Mouse (Mus musculus): Measurements from ENCODE around the gene Paox. TPM values are rescaled to one million over a fixed set of nuclear protein-coding genes. Genes with fewer than 3 reads are reported as not detected.

Paox gene
- total RNA-seq (2023), result 10 to 100 TPM in 1 of 2 experiments, 1 to 10 TPM in 1; 7.2 to 13.3 TPM

DNA sequence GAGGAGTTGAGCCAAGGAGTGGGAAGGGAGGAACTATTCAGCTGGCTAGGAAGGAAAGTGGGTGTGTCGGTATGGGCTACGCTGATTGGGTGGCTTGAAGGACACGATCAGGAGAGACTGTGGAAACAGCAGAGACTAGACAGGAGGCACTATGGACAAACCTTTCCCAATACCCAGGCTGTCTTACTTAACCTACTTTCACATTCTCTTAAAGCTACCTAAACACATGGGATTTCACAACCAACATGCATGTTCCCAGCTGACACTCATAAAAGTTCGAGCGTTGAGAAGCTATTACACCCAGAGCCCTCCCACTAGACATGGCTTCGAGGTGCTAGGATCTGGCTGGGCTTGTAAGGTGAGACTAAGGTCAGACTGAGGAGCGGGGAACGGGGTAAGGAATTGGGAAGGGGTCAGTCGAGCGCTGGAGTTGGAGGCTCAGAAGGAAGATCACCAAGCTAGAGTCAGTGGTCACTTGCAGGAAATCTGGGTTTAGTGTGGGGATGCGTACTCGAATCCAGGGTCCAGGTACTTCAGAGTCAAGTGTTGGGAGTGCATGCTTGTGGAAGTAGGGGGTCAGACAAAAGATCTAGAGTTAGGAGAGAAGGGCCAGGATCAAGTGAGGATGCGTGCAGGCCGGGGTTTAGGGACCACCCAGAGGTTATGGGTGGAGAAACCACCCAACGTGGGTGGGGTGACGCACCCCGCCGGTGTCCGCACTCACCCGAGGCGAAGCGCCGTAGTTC is at the start of gene Paox:
Gene Paox, plus strand, starts transcription at position 217 of the 746 bp plus-strand sequence.

GRCm38 (mm10) chr7:140082242-140082678 is 33.3 kb upstream of the Paox start, which contains the start of gene Caly:
TSS of gene Caly (minus strand) at chr7:140082548.

GRCm38 (mm10) chr7:140092924-140093528 is 22.6 kb upstream of the Paox start, which contains the start of gene Prap1:
TSS of gene Prap1 (plus strand) at chr7:140093395.

GRCm38 (mm10) chr7:140101993-140102860 is 13.4 kb upstream of the Paox start, which contains the start of gene Fuom:
TSS of gene Fuom (minus strand) at chr7:140102441.

DNA sequence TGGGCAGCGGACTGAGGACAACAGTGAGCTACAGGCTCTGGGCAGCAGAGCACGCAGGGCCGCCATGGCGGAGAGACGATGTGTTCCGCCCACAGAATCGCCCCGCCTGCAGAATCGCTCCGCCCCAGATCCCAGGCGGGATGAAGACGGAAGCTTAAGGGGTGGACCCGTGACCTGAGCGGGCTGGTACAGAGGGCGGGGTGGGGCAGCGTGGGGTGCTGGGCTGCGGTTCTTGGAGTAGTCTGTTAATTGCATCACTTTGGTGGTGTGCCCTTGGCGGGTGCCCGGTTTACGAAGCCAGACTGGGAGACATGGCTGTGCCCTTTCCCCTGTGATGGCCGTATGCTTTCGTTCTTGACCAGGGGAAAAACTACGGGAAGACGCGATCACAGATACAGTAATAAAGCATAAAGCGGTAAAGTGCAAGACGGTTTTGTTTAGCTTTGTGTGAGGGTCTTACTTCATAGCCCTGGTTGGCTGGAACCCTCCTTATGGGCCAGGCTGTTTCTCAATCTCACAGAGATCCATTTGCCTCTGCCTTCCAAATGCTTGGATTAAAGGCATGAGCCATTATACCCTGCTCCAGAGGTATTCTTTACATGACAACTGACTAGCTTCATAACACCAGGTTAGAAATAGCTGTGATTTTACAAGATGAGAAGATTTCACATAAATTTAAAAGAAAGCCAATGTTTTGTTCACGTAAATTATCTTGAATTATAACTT is 893 bp downstream of the Paox start, which contains the start of gene Echs1:
Gene Echs1, minus strand, starts transcription at position 148 of the 726 bp plus-strand sequence.

DNA sequence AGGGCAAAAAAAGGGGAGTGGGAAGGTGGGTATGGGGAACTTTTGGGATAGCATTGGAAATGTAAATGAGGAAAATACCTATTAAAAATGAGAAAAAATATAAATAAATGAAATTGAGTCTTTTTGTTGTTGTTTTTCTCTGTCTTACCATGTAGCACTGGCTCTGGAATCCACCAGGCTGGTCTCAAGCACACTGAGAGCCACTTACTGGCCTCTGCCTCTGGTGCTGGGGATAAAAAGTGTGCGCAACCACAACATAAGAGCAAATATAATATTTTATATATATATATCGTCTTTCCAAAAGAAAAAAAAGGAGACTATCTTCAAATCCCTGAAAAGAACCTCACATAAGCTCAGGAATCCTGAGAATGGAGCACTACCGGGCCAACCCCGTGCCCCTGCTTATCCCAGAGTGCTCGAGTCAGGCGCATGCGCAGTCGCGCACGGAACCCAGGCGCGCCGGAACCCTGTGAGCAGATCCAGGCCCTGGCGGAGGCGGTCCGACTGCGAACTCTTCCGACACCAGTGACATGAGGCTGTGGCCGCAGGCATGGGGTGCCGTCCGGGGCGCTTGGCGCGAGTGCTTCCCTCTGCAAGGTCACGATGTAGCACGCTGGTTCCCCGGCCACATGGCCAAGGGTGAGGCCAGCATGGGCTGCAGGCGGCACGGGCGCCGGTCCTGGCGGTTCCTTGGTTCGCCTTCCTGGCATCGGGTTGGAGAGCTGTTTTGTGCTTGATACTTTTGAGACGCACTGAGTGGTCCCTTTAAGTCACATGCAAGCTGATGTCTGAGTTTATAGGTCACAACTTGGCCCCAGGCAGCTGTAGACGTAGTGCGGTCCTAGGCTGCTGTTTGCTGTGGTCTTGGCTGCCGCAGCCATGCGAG is 21.8 kb downstream of the Paox start, which contains the start of gene Mtg1:
Gene Mtg1, plus strand, starts transcription at position 430 of the 886 bp plus-strand sequence.

DNA sequence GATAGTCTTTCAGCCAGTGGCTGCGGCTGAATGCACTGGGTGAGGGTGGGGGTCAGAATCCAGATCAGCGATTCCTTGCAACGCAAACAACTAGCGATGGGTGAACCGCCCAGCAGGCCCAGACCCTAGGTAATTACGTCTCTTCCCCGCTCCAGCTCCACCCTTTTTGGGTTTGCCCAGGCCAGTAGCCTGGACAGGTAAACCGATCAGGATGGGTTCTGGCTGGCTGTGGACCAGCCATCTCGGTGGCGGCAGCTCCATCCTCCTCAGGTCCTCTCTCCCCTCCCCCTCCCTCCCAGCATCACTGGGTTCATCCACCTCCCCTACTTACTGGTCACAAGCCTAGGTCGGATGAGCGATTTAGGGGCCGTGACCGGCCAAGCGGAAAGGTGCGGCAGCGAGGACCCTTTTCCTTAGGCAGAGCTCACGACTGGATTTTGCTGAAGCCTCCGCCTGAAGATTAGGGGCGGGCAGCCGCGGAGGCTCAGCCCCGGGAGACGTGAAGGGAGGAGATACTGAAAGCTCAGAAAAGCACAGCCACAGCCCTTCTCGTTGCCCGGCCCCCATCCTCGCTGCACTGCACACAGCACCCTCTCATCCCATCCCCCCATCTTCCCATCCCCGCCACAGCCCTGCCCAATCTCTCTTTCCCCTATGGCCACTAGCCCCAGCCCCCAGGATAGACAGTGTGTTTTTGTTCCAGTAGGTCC is 38.8 kb downstream of the Paox start, which contains the start of gene Sprn:
Gene Sprn, minus strand, starts transcription at position 660 of the 710 bp plus-strand sequence.

GRCm38 (mm10) chr7:140164664-140165063 is 49.1 kb downstream of the Paox start, which contains the start of gene Olfr522:
TSS of gene Olfr522 (minus strand) at chr7:140164764.

GRCm38 (mm10) chr7:140172936-140173335 is 57.3 kb downstream of the Paox start, which contains the start of gene Olfr523:
TSS of gene Olfr523 (plus strand) at chr7:140173217.

Other genes starting within 250 kb of the Paox start
- not detected for gene Kndc1, start 221.1 kb upstream of the Paox start, total RNA-seq (2023)
- not detected for gene Utf1, start 172.0 kb upstream of the Paox start, total RNA-seq (2023)
- 1 to 10 TPM; 5.6 to 7.0 TPM for gene 6430531B16Rik, start 137.0 kb upstream of the Paox start, total RNA-seq (2023)
- 100 to 1,000 TPM; 883 to 884 TPM for gene Adam8, start 123.2 kb upstream of the Paox start, total RNA-seq (2023)
- 10 to 100 TPM; 15.7 to 17.0 TPM for gene Zfp511, start 79.4 kb upstream of the Paox start, total RNA-seq (2023)
- gene Tubgcp2, start 79.1 kb upstream of the Paox start, total RNA-seq (2023), result 10 to 100 TPM; 23.3 to 28.3 TPM
- not detected for gene Msx3, start 66.7 kb upstream of the Paox start, total RNA-seq (2023)
- gene Caly, start 33.3 kb upstream of the Paox start, total RNA-seq (2023), result not detected
- gene Prap1, start 22.4 kb upstream of the Paox start, total RNA-seq (2023), result not detected
- gene Fuom, start 13.4 kb upstream of the Paox start, total RNA-seq (2023), result 1 to 10 TPM; 5.9 to 8.1 TPM
- 10 to 100 TPM; 29.6 to 38.5 TPM for gene Echs1, start 677 bp downstream of the Paox start, total RNA-seq (2023)
- 1 to 10 TPM; 5.6 to 6.4 TPM for gene Mtg1, start 21.8 kb downstream of the Paox start, total RNA-seq (2023)
- not detected for gene Sprn, start 39.1 kb downstream of the Paox start, total RNA-seq (2023)
- gene Olfr522, start 49.0 kb downstream of the Paox start, total RNA-seq (2023), result not detected
- gene Olfr523, start 57.4 kb downstream of the Paox start, total RNA-seq (2023), result not detected
- not detected for gene Olfr524, start 90.2 kb downstream of the Paox start, total RNA-seq (2023)
- gene Cd163l1, start 102.5 kb downstream of the Paox start, total RNA-seq (2023), result not detected
- gene 5830411N06Rik, start 131.5 kb downstream of the Paox start, total RNA-seq (2023), result under 1 TPM in 1 of 2 experiments, not detected in 1; 0.11 TPM
- gene Olfr525, start 205.1 kb downstream of the Paox start, total RNA-seq (2023), result not detected
- gene Olfr527, start 218.2 kb downstream of the Paox start, total RNA-seq (2023), result not detected
- gene Olfr60, start 245.9 kb downstream of the Paox start, total RNA-seq (2023), result not detected